Mouse (Mus musculus): ENCODE results near the gene Rtn1. TPM values are rescaled to one million over a fixed set of nuclear protein-coding genes. Genes with fewer than 3 reads are reported as not detected.
A peak's percentile ranks its signal among the peaks of the same experiment; 100 is the strongest.

Gene Rtn1
- 117 and 248 TPM in 2 replicates for polyA plus RNA-seq (2016; fragmentation: Nextera tagmentation; extraction: Ambion mirVana)

- no peak for DNase-seq (ENCODE audit: low spot score)
- Histone ChIP-seq H3K9me3 (replicated peaks) (no peaks in the 10 kb centered on the region), H3K4me1 (peaks cover 35% of the 10 kb centered on the region), H3K27ac (replicated peaks) (peak within 1 kb of the TSS; percentile 86), H3K36me3 (no peaks in the 10 kb centered on the region), H3K4me3 (peak within 1 kb of the TSS; percentile 88), H3K27me3 (ENCODE audit: low read depth, poor library complexity, severe bottlenecking) (peaks cover 47% of the 10 kb centered on the region)
- 36% methylated on average over 6 of the region's 6 CpGs for WGBS
Measured at GRCm38 (mm10) chr12:72408954-72409353, at the start of gene Rtn1. Gene Rtn1, minus strand, starts transcription at chr12:72409054.

GRCm38 (mm10) chr12:72453941-72454340, 45.1 kb upstream of the Rtn1 start:
- no peak for DNase-seq (ENCODE audit: low spot score)
- WGBS: 88% methylated on average over 17 of the region's 17 CpGs
- no peaks in the 10 kb centered on the region for H3K4me1 ChIP-seq
- no peaks in the 10 kb centered on the region for H3K36me3 ChIP-seq
- H3K27me3 ChIP-seq (ENCODE audit: low read depth, poor library complexity, severe bottlenecking): no peaks in the 10 kb centered on the region
- H3K9me3 ChIP-seq (replicated peaks): no peaks in the 10 kb centered on the region
- no peak overlapping the region for H3K27ac ChIP-seq (replicated peaks)
- no peak overlapping the region for H3K4me3 ChIP-seq

- H3K36me3 ChIP-seq: no peaks in the 10 kb centered on the region
- peaks cover 42% of the 10 kb centered on the region for H3K4me1 ChIP-seq
- H3K27me3 ChIP-seq (ENCODE audit: low read depth, poor library complexity, severe bottlenecking): peaks cover 3% of the 10 kb centered on the region; the same call in 1 of the 2 replicates
- peak within 1 kb of the TSS; percentile 65 for H3K4me3 ChIP-seq
- peak within 1 kb of the TSS; percentile 93 for H3K27ac ChIP-seq (replicated peaks)
- DNase-seq (ENCODE audit: low spot score): peak; percentile 97
- no peaks in the 10 kb centered on the region for H3K9me3 ChIP-seq (replicated peaks)
- WGBS: under 1% methylated on average over 31 of the region's 31 CpGs
Measured at GRCm38 (mm10) chr12:72441839-72442576, 33.2 kb upstream of the Rtn1 start, which contains the start of gene Lrrc9. Gene Lrrc9, plus strand, starts transcription at chr12:72441866.

DNA sequence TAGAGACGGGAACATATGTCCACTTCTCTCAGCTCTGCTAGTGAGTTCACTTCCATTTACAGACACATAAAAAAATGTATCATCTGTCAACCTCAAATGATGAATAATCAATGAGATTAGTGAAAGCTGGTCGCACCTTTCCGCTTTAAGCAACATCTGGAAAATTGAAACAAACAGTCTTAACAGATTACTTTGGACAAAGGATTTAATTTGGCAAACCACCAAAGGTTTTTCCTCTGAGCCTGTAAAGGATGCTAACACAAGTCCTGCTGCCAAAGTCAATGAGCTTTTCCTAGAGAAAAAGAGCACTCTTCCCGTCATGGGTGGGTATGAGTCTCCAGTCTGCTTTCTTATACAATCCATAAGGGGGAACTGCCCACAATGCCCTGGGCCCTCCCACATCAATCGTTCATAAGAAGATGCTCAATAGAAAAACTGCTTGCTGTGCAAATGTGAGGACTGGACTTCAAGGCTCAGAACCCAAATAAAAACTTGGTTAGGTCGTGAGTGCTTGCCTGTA, 30.2 kb upstream of the Rtn1 start:
- H3K9me3 ChIP-seq (replicated peaks): no peaks in the 10 kb centered on the region
- no peak overlapping the region for H3K27ac ChIP-seq (replicated peaks)
- H3K4me3 ChIP-seq: no peak overlapping the region
- no peak for DNase-seq (ENCODE audit: low spot score)
- H3K27me3 ChIP-seq (ENCODE audit: low read depth, poor library complexity, severe bottlenecking): peaks cover 3% of the 10 kb centered on the region; the same call in 1 of the 2 replicates
- 70% methylated on average over 6 of the region's 6 CpGs for WGBS
- peaks cover 47% of the 10 kb centered on the region for H3K4me1 ChIP-seq
- H3K36me3 ChIP-seq: no peaks in the 10 kb centered on the region

- 68% methylated on average over 10 of the region's 10 CpGs for WGBS
- Histone ChIP-seq H3K4me3 (no peak overlapping the region), H3K9me3 (replicated peaks) (no peaks in the 10 kb centered on the region), H3K4me1 (peaks cover 44% of the 10 kb centered on the region), H3K36me3 (no peaks in the 10 kb centered on the region), H3K27me3 (ENCODE audit: low read depth, poor library complexity, severe bottlenecking) (no peaks in the 10 kb centered on the region), H3K27ac (replicated peaks) (peak overlapping the region; percentile 57)
- no peak for DNase-seq (ENCODE audit: low spot score)
Measured at GRCm38 (mm10) chr12:72437676-72438341, 29.0 kb upstream of the Rtn1 start.

- no peaks in the 10 kb centered on the region for H3K9me3 ChIP-seq (replicated peaks)
- H3K27me3 ChIP-seq (ENCODE audit: low read depth, poor library complexity, severe bottlenecking): no peaks in the 10 kb centered on the region
- DNase-seq (ENCODE audit: low spot score): no peak
- 77% methylated on average over 9 of the region's 9 CpGs for WGBS
- no peak overlapping the region for H3K4me3 ChIP-seq
- no peak overlapping the region for H3K27ac ChIP-seq (replicated peaks)
- H3K4me1 ChIP-seq: peaks cover 14% of the 10 kb centered on the region
- H3K36me3 ChIP-seq: no peaks in the 10 kb centered on the region
Measured at GRCm38 (mm10) chr12:72433241-72433865, 24.5 kb upstream of the Rtn1 start.

GRCm38 (mm10) chr12:72432209-72432608, 23.4 kb upstream of the Rtn1 start:
- H3K9me3 ChIP-seq (replicated peaks): no peaks in the 10 kb centered on the region
- no peak overlapping the region for H3K4me3 ChIP-seq
- no peak overlapping the region for H3K27ac ChIP-seq (replicated peaks)
- no peaks in the 10 kb centered on the region for H3K27me3 ChIP-seq (ENCODE audit: low read depth, poor library complexity, severe bottlenecking)
- 93% methylated on average over 4 of the region's 4 CpGs for WGBS
- H3K36me3 ChIP-seq: no peaks in the 10 kb centered on the region
- H3K4me1 ChIP-seq: peaks cover 11% of the 10 kb centered on the region
- no peak for DNase-seq (ENCODE audit: low spot score)

GRCm38 (mm10) chr12:72427722-72428126, 18.9 kb upstream of the Rtn1 start:
- Histone ChIP-seq H3K4me1 (0 out of 2 replicates have a peak, but pooled peaks cover 4% of the 10 kb centered on the region), H3K4me3 (no peak overlapping the region), H3K36me3 (no peaks in the 10 kb centered on the region), H3K27me3 (ENCODE audit: low read depth, poor library complexity, severe bottlenecking) (no peaks in the 10 kb centered on the region), H3K27ac (replicated peaks) (no peak overlapping the region), H3K9me3 (replicated peaks) (no peaks in the 10 kb centered on the region)
- peak; percentile 62 for DNase-seq (ENCODE audit: low spot score)
- WGBS: 26% methylated on average over 11 of the region's 11 CpGs

GRCm38 (mm10) chr12:72422681-72423080, 13.8 kb upstream of the Rtn1 start:
- Histone ChIP-seq H3K4me3 (no peak overlapping the region), H3K27me3 (ENCODE audit: low read depth, poor library complexity, severe bottlenecking) (no peaks in the 10 kb centered on the region), H3K27ac (replicated peaks) (no peak overlapping the region), H3K4me1 (0 out of 2 replicates have a peak, but pooled peaks cover under 1% of the 10 kb centered on the region), H3K36me3 (no peaks in the 10 kb centered on the region), H3K9me3 (replicated peaks) (no peaks in the 10 kb centered on the region)
- 60% methylated on average over 4 of the region's 4 CpGs for WGBS
- DNase-seq (ENCODE audit: low spot score): no peak

DNA sequence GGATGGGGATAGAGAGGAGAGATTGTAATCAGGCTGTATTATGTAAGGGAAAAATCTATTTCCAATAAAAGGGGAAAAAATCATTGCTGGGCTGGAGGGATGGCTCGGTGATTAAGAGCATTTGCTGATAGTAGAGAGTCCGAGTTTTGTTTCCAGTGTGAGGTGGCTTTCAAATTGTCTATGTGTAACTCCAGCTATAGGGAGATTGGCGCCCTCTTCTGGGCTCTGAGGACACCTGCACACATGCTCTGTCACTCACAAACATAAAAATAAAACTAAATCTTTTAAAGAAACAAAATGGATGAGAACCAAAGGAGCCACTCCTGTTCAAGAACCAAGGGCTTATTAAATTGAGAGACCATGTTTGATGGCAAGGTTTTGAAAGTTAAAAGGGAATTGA, 8.9 kb upstream of the Rtn1 start:
- H3K9me3 ChIP-seq (replicated peaks): no peaks in the 10 kb centered on the region
- no peak overlapping the region for H3K4me3 ChIP-seq
- H3K4me1 ChIP-seq: no peaks in the 10 kb centered on the region
- DNase-seq (ENCODE audit: low spot score): no peak
- H3K27me3 ChIP-seq (ENCODE audit: low read depth, poor library complexity, severe bottlenecking): no peaks in the 10 kb centered on the region
- H3K27ac ChIP-seq (replicated peaks): no peak overlapping the region
- WGBS: 31% methylated on average over 3 of the region's 3 CpGs
- H3K36me3 ChIP-seq: no peaks in the 10 kb centered on the region

GRCm38 (mm10) chr12:72408111-72408891, 553 bp downstream of the Rtn1 start:
- Histone ChIP-seq H3K36me3 (no peaks in the 10 kb centered on the region), H3K4me3 (peak overlapping the region; percentile 88), H3K27ac (replicated peaks) (peak overlapping the region; percentile 86), H3K4me1 (peaks cover 35% of the 10 kb centered on the region), H3K27me3 (ENCODE audit: low read depth, poor library complexity, severe bottlenecking) (peaks cover 47% of the 10 kb centered on the region), H3K9me3 (replicated peaks) (no peaks in the 10 kb centered on the region)
- WGBS: under 1% methylated on average over 63 of the region's 63 CpGs
- peak; percentile 81 for DNase-seq (ENCODE audit: low spot score)

- Histone ChIP-seq H3K27ac (replicated peaks) (peak overlapping the region; percentile 86), H3K27me3 (ENCODE audit: low read depth, poor library complexity, severe bottlenecking) (peaks cover 47% of the 10 kb centered on the region), H3K36me3 (no peaks in the 10 kb centered on the region), H3K4me1 (peaks cover 35% of the 10 kb centered on the region), H3K4me3 (peak overlapping the region; percentile 88), H3K9me3 (replicated peaks) (no peaks in the 10 kb centered on the region)
- under 1% methylated on average over 17 of the region's 17 CpGs for WGBS
- DNase-seq (ENCODE audit: low spot score): peak; percentile 49
Measured at GRCm38 (mm10) chr12:72407721-72408110, 1.1 kb downstream of the Rtn1 start.

All from midbrain, embryonic 10.5 days (tissue).